Mouse (Mus musculus): ENCODE data around the gene Fam177a. TPM values are rescaled to one million over a fixed set of nuclear protein-coding genes. Genes with fewer than 3 reads are reported as not detected.

Gene Fam177a
- polyA plus RNA-seq (2015; fragmentation: Illumina TruSeq; extraction: RNeasy Lipid Tissue Mini Kit (QIAGEN cat#74804); ENCODE audit: insufficient read depth, low read depth, low replicate concordance): 3.6 TPM

GRCm38 (mm10) chr12:55124242-55124641 lies at the start of gene Fam177a:
Gene Fam177a (plus strand): TSS chr12:55124469.

GRCm38 (mm10) chr12:55079726-55080600 lies 44.3 kb upstream of the Fam177a start, which contains the start of the genes 2700097O09Rik and Srp54a:
Gene 2700097O09Rik (minus strand): TSS chr12:55080110.
Gene Srp54a (plus strand): TSS chr12:55080262.

GRCm38 (mm10) chr12:55154559-55155448 lies 30.5 kb downstream of the Fam177a start, which contains the start of gene Srp54b:
Gene Srp54b (plus strand): TSS chr12:55155104.

Other genes starting within 250 kb of the Fam177a start
- gene Gm20403, start 137.9 kb upstream of the Fam177a start, polyA plus RNA-seq (2015; fragmentation: Illumina TruSeq; extraction: RNeasy Lipid Tissue Mini Kit (QIAGEN cat#74804); ENCODE audit: insufficient read depth, low read depth, low replicate concordance): not detected
- 1.8 TPM for gene Baz1a, start 110.1 kb upstream of the Fam177a start, polyA plus RNA-seq (2015; fragmentation: Illumina TruSeq; extraction: RNeasy Lipid Tissue Mini Kit (QIAGEN cat#74804); ENCODE audit: insufficient read depth, low read depth, low replicate concordance)
- gene 2700097O09Rik, start 44.4 kb upstream of the Fam177a start, polyA plus RNA-seq (2015; fragmentation: Illumina TruSeq; extraction: RNeasy Lipid Tissue Mini Kit (QIAGEN cat#74804); ENCODE audit: insufficient read depth, low read depth, low replicate concordance): 6.4 TPM
- 19.4 TPM for gene Srp54a, start 44.2 kb upstream of the Fam177a start, polyA plus RNA-seq (2015; fragmentation: Illumina TruSeq; extraction: RNeasy Lipid Tissue Mini Kit (QIAGEN cat#74804); ENCODE audit: insufficient read depth, low read depth, low replicate concordance)
- gene Srp54b, start 30.6 kb downstream of the Fam177a start, polyA plus RNA-seq (2015; fragmentation: Illumina TruSeq; extraction: RNeasy Lipid Tissue Mini Kit (QIAGEN cat#74804); ENCODE audit: insufficient read depth, low read depth, low replicate concordance): 4.9 TPM
- gene 1700047I17Rik2, start 75.1 kb downstream of the Fam177a start, polyA plus RNA-seq (2015; fragmentation: Illumina TruSeq; extraction: RNeasy Lipid Tissue Mini Kit (QIAGEN cat#74804); ENCODE audit: insufficient read depth, low read depth, low replicate concordance): 0.39 TPM
- 14.2 TPM for gene Srp54c, start 105.7 kb downstream of the Fam177a start, polyA plus RNA-seq (2015; fragmentation: Illumina TruSeq; extraction: RNeasy Lipid Tissue Mini Kit (QIAGEN cat#74804); ENCODE audit: insufficient read depth, low read depth, low replicate concordance)
- gene 1110008L16Rik, start 175.1 kb downstream of the Fam177a start, polyA plus RNA-seq (2015; fragmentation: Illumina TruSeq; extraction: RNeasy Lipid Tissue Mini Kit (QIAGEN cat#74804); ENCODE audit: insufficient read depth, low read depth, low replicate concordance): 2.3 TPM
- 2.7 TPM for gene Ppp2r3c, start 178.5 kb downstream of the Fam177a start, polyA plus RNA-seq (2015; fragmentation: Illumina TruSeq; extraction: RNeasy Lipid Tissue Mini Kit (QIAGEN cat#74804); ENCODE audit: insufficient read depth, low read depth, low replicate concordance)